Mouse (Mus musculus) neural tube, embryonic 10.5 days (tissue): ENCODE results near the gene Magi2.

Source experiments
- DNase-seq: peaks from one replicate; pipeline ENCODE4 v3.0.0-alpha.2; 2017; ENCODE audit warnings: low spot score; ENCODE audit errors: extremely low spot score

Gene Magi2

GRCm38 (mm10) chr5:20334549-20334948 is 1107.7 kb downstream of the Magi2 start:
- DNase-seq, result no peak

GRCm38 (mm10) chr5:20352941-20353340 is 1126.1 kb downstream of the Magi2 start:
- no peak for DNase-seq

DNA sequence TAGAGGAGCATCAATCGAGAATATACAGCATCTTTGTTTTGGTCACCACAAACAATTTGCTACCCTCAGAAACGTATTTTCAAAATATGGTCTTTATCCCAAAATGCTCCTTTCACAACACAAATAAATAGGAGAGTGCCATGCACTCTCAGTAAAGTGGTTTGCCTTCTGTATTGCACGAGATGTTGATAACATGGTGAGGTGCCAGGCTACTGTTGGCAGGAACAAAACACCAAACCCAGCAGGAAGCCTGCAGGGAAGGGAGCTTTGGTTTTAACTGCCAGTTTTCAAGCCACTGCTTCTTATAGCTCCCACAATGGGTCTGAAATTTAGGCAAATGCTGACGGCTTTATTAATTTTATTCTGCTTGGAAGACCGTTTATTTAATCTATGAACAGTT is 1131.6 kb downstream of the Magi2 start:
- DNase-seq, result no peak

GRCm38 (mm10) chr5:20359021-20359420 is 1132.2 kb downstream of the Magi2 start:
- no peak for DNase-seq

DNA sequence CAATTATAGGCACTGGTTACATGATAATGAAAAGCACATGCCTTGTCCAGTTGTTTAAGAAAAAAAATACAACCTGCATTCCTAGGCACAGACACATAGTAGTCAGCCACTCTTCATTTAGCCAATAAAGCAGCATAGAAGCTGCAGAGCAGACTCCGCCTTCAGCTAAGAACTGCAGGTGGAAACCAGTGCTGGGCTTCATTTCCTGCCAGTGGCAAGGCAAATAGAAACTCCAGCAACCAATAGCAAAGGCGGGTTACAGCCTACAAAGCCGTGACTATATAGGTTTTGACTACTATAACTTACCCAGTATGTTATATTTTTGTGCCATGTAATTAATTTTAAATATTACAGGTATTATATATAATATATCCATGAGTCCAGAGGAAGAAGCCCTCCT is 1135.3 kb downstream of the Magi2 start:
- DNase-seq, result no peak

DNA sequence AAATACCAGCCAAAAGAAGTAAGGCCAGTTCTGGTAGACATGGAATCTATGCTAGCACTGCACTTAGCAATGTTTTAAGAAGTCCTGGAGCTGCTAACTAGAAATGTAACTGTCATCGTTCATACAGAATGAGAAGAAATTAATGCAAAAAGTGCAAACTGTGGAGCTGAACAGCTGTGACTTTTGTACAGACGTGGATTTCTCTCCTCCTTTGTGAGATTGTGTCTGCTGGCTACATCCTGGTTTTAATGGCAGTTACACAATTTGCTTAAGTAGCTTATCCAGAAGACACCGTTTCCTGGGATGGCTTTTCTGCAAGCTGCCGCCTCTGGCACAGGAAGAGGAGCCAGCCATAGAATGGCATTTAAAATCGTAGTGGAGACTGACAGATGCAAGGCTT is 1136.4 kb downstream of the Magi2 start:
- DNase-seq, result no peak

DNA sequence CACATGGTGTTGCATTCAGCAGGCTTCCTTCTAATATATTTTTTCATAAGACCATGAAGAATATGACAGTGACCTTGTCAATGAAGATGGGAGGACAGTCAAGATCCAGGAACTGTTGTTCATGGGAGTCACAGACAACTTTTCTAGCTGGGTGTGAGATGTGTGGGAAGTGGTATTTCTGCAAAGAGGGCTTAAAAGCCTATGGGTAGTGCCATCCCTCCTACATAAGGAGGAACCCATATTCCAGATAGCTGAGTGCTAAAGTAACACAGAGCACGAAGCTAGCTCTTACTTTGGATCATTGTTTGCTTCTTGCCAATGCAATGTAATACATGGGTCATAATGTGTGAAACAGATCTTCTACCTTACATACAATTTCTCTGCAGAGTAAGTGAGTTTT is 1146.8 kb downstream of the Magi2 start:
- no peak for DNase-seq

GRCm38 (mm10) chr5:20378071-20378800 is 1151.4 kb downstream of the Magi2 start:
- DNase-seq, result no peak

GRCm38 (mm10) chr5:20404533-20404932 is 1177.7 kb downstream of the Magi2 start:
- DNase-seq, result no peak

GRCm38 (mm10) chr5:20406626-20407025 is 1179.8 kb downstream of the Magi2 start:
- DNase-seq, result no peak

DNA sequence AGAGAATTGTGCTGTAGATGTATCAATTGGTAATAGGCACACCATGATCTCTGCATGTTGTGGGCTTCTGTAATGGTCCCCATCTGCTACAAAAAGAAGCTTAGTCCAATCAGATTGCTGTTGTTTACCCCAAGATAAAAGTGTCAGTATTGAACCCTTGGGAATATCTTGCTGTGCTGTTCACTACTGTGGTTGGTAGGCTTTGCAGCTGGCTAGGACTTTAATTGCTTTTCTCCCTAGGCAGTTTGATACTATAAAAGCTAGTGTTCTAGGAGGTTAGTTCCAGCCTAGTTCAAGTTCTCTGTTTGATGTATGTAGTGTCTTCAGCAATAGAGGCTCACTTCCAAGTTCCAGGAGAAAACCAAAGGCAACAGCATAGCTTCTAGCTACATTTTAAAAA is 1188.5 kb downstream of the Magi2 start:
- DNase-seq, result no peak

GRCm38 (mm10) chr5:20417348-20417747 is 1190.5 kb downstream of the Magi2 start:
- DNase-seq, result no peak

- no peak for DNase-seq
Measured at GRCm38 (mm10) chr5:20432148-20432813, 1205.4 kb downstream of the Magi2 start.

DNA sequence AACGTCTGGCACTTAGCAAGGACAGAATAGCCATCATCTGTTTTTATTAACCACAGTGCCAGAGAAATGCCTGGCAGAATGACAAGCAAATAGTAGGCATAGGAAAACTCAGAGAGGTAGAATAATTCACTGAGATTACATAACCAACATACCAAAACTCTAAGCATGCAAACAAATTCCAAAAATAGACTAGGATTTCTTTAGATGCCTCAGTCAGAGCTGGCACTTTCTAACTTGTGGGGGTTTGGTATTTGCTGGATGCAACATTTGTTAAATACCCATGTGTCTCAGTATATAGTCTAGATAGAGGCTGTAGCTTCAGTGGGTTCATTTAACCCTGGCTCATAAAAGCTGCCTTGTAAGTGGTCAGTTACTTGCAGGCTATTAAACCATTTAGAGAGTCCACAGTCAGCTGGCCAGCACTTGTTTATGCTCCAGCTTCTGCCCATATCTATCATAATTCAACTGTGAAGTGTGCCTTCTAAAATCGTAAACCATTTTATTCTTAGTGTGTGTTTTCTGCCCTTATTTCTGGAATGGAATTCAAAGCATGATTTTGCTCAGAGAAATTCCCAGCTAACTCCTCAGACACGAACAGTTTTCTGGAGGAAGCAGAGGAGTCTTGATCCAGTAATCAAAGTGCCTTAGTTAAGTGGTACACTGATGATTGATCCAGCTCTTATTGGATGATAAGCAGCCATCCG is 1219.8 kb downstream of the Magi2 start:
- DNase-seq, result no peak

GRCm38 (mm10) chr5:20456106-20456505 is 1229.3 kb downstream of the Magi2 start:
- no peak for DNase-seq

DNA sequence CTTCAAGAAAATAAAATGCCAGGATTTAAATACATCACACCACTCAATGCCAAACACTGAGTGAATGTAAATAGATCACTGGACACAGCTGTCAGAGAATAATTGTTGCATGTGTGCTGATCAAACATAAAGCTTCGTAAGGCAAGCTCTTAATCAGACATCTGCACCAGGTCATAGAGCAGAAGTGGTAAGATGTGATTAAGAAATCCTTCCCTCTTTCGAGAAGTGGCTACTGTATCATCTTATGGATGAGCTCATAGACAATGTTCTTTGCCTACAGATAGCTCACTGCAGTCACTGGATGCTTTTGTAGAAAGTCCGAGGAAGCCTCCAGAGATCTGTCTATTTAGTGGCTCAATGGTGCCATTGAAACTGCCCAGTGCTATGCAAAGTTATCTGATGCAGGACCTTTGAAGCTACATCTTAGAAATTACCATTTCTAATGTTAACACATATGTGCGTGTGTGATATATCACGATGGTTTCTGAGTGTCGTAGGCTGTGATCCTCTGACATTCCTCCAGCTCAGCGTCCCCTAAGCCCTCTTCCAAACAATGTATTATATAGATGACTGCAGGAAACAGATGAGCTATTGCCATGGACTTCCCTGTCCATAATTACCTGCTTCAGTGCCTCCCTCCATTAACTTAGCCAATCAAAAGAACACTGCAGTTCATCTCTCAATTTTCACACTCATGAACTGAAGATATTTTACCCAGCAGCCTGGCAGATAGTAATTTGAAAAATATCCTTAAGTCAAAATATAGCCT is 1231.1 kb downstream of the Magi2 start:
- DNase-seq, result no peak

- DNase-seq, result no peak
Measured at GRCm38 (mm10) chr5:20461709-20462108, 1234.9 kb downstream of the Magi2 start.

GRCm38 (mm10) chr5:20462376-20462775 is 1235.5 kb downstream of the Magi2 start:
- no peak for DNase-seq

GRCm38 (mm10) chr5:20469721-20470120 is 1242.9 kb downstream of the Magi2 start:
- DNase-seq, result no peak

DNA sequence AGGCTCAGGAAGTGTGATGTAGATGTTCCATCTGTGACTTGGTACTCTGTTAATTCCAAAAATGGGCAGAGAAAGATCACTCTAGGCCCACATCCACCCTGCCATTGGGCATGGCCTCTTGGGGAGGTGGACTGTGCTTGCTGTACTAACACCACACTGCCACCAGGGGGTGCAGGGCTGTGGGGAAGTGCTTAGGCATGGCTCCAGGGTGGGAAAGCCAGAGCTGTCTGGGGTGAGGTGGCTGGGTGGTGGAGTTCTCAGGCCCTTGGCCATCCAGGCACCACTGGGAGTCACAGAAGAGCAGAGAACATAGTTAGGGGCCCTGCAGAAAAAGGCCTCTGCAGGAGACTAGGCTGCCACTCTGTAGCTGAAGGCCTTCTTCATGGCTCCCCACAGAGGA is 1243.6 kb downstream of the Magi2 start:
- DNase-seq, result no peak

- DNase-seq, result no peak
Measured at GRCm38 (mm10) chr5:20484505-20484904, 1257.7 kb downstream of the Magi2 start.

DNA sequence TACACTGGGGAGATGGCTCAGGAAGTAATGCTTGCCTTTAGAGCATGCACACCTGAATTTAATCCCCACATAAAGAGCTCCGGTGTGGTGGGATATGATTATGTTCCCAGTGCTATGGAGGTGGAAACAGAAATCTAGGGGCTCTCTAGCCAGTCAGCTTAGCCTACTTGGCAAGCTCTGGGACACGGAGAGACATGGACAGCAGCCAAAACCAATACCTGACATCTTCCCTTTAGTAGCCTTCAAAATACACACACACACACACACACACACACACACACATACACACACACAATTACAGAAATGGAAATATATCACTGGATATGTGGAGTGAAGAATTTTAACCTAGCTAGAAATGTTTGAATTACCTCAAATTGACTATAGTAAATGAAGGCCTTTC is 1265.1 kb downstream of the Magi2 start:
- DNase-seq, result no peak
